Mouse (Mus musculus): ENCODE results near the gene Zfp330.

Gene Zfp330

GRCm38 (mm10) chr8:82774093-82774422 is at the start of gene Zfp330:
Gene Zfp330, minus strand, starts transcription at chr8:82774160.
- in situ Hi-C loops (cut with MboI) = loop anchor here (25.0 kb wide), 1 partner anchor 1762 kb away; the partner anchor contains the start of gene Usp38

GRCm38 (mm10) chr8:82777945-82778344 is 4.0 kb upstream of the Zfp330 start:
- in situ Hi-C loops (cut with MboI) = no loop called here

GRCm38 (mm10) chr8:82777406-82777805 is 3.4 kb upstream of the Zfp330 start:
- in situ Hi-C loops (cut with MboI) = no loop called here

- in situ Hi-C loops (cut with MboI) = loop anchor here (25.0 kb wide), 1 partner anchor 1762 kb away; the partner anchor contains the start of gene Usp38
These were observed 522 bp upstream of the Zfp330 start for GRCm38 (mm10) chr8:82774482-82774881.

- in situ Hi-C loops (cut with MboI) = loop anchor here (25.0 kb wide), 1 partner anchor 1761 kb away; the partner anchor contains the start of gene Usp38
These were observed 448 bp downstream of the Zfp330 start for GRCm38 (mm10) chr8:82773332-82774092.

DNA sequence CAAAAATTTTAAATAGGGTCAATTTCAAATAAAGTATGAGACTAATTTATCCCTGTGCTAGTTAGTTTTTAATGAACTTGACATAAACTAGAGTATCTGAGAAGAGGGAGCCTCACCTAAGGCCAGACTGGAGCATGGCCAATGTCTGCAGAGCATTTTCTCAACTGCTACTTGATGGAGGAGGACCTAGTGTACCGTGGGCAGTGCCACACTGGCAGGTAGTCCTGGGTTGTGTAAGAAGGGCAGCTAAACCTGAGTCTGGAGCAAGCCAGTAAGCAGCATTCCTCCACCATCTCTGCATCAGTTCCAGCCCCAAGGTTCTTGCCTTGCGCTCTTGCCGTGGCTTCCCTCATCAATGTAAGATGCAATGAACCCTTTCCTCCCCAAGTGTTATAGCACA is 3.1 kb downstream of the Zfp330 start:
- in situ Hi-C loops (cut with MboI) = loop anchor here (25.0 kb wide), 1 partner anchor 1759 kb away; the partner anchor contains the start of gene Usp38

DNA sequence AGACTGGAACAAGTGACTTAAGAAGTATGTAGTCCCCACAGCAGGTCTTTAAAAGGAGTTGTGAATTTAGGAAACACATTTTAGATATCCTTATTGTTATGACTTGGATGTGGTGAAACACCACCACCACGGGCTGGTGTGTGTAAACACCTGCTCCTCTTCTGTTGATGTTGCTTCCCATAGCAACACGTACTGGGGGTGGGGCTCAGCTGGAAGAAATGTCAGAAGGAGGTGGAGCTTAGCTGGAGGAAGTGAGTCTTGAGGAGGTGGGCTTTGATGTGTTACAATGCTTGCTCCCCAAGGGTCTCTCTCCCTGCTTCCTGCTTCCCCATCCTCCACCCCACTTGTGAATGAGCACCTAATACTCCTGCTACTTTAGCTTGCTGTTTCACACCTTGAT is 14.9 kb downstream of the Zfp330 start:
- in situ Hi-C loops (cut with MboI) = loop anchor here (25.0 kb wide), 1 partner anchor 1747 kb away; the partner anchor contains the start of gene Usp38

- in situ Hi-C loops (cut with MboI) = loop anchor here (25.0 kb wide), 1 partner anchor 1743 kb away; the partner anchor contains the start of gene Usp38
These were observed 19.0 kb downstream of the Zfp330 start for GRCm38 (mm10) chr8:82754946-82755345.

GRCm38 (mm10) chr8:82746617-82747016 is 27.3 kb downstream of the Zfp330 start:
- in situ Hi-C loops (cut with MboI) = loop anchor here (25.0 kb wide), 1 partner anchor 1409 kb away; the partner anchor contains the start of gene Inpp4b

- in situ Hi-C loops (cut with MboI) = loop anchor here (25.0 kb wide), 1 partner anchor 1407 kb away; the partner anchor contains the start of gene Inpp4b
These were observed 29.8 kb downstream of the Zfp330 start for GRCm38 (mm10) chr8:82743905-82744904.
